Mouse (Mus musculus): ENCODE data around the gene Tph1. TPM values are rescaled to one million over a fixed set of nuclear protein-coding genes. Genes with fewer than 3 reads are reported as not detected.

The Tph1 gene
- polyA plus RNA-seq, 1 experiment: 0.77 TPM

DNA sequence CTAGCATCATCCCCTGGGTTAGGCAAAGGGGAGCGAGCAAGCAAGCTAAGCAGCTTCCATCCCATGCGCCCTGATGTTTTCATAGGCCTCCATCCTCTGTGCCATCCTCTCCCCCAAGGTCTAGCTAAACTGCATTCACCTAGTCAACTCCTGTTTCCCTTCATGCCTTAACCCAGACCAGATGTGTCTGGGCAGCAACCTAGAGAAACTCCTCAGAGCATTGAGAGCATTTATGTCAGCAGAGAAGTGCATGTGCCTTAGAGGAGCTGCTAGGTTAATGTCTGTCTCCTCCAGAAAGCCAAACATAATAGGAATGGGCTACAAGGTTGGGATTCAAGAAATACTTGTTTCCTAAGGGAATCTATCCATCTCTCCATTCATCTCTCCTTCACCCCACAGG, 75.3 kb downstream of the Tph1 start:
- Histone ChIP-seq H3K4me3 (ENCODE audit: control insufficient read depth, insufficient read depth, low read length) (no peak overlapping the region), H3K4me1 (replicated peaks; ENCODE audit: control insufficient read depth, insufficient read depth, low read length) (peaks cover 13% of the 10 kb centered on the region), H3K27me3 (ENCODE audit: control insufficient read depth, insufficient read depth, low read length) (no peaks in the 10 kb centered on the region), H3K36me3 (ENCODE audit: control insufficient read depth, insufficient read depth, low read length) (no peaks in the 10 kb centered on the region), H3K27ac (ENCODE audit: control insufficient read depth, insufficient read depth, low read length) (no peak overlapping the region)
- 98% methylated on average over 2 of the region's 2 CpGs for WGBS
- TF ChIP-seq CTCF (IDR thresholded peaks at IDR 0.05; ENCODE audit: borderline replicate concordance, control insufficient read depth, extremely low read depth, insufficient read depth, low read length, poor library complexity): no peak
- no peak for TF ChIP-seq POLR2A (IDR thresholded peaks at IDR 0.05; ENCODE audit: control insufficient read depth, extremely low read depth, insufficient read depth, low read length, poor library complexity)
- DNase-seq: no peak

Other genes starting within 250 kb of the Tph1 start
- gene Sergef, start 32.7 kb downstream of the Tph1 start, polyA plus RNA-seq (2012; rRNA removed): 9.9 and 10.4 TPM in 2 replicates
- gene Saal1, start 38.1 kb upstream of the Tph1 start, polyA plus RNA-seq (2012; rRNA removed): 14.4 and 17.2 TPM in 2 replicates
- 6.8 and 11.4 TPM in 2 replicates for gene Saa3, start 43.2 kb upstream of the Tph1 start, polyA plus RNA-seq (2012; rRNA removed)
- gene Saa4, start 60.1 kb upstream of the Tph1 start, polyA plus RNA-seq (2012; rRNA removed): 0.16 and 0.40 TPM in 2 replicates
- gene Saa1, start 70.4 kb upstream of the Tph1 start, polyA plus RNA-seq (2012; rRNA removed): 2.7 and 4.3 TPM in 2 replicates
- gene Saa2, start 79.3 kb upstream of the Tph1 start, polyA plus RNA-seq (2012; rRNA removed): 1.2 and 1.4 TPM in 2 replicates
- 21.4 and 22.3 TPM in 2 replicates for gene Hps5, start 123.5 kb upstream of the Tph1 start, polyA plus RNA-seq (2012; rRNA removed)
- gene Gtf2h1, start 123.6 kb upstream of the Tph1 start, polyA plus RNA-seq (2012; rRNA removed): 13.0 and 14.4 TPM in 2 replicates
- gene Ldha, start 168.9 kb upstream of the Tph1 start, polyA plus RNA-seq (2012; rRNA removed): 600 and 660 TPM in 2 replicates
- gene Ldhc, start 188.7 kb upstream of the Tph1 start, polyA plus RNA-seq (2012; rRNA removed): 0.20 TPM in 1 of 2 replicates, not detected in the other
- 113 and 123 TPM in 2 replicates for gene Tsg101, start 247.4 kb upstream of the Tph1 start, polyA plus RNA-seq (2012; rRNA removed)

Measured in thymus, adult 2 months (tissue).